Mouse (Mus musculus): ENCODE measurements around the gene Tmem231.

GRCm38 (mm10) chr8:111968991-111969390 lies 35.3 kb upstream of the Tmem231 start:
- TF ChIP-seq CTCF (IDR thresholded peaks at IDR 0.05; ENCODE audit: low read depth) (no peak), EP300 (IDR thresholded peaks at IDR 0.05; ENCODE audit: low read depth) (no peak)

All from heart, postnatal 0 days (tissue).